Mouse (Mus musculus) liver, embryonic 16.5 days (tissue): Measurements from ENCODE around the gene Trpm2. TPM values are rescaled to one million over a fixed set of nuclear protein-coding genes. Genes with fewer than 3 reads are reported as not detected.

ENCODE experiments used
- ATAC-seq: fragments of 200-750 bp; cut with Nextera tagmentation; 2 replicates; pipeline ENCODE4 v1.8.0; 2017; ENCODE audit warnings: low read depth, mild to moderate bottlenecking, moderate number of reproducible peaks, moderate library complexity
- H3K27ac ChIP-seq: fragments of 300-500 bp; sonication (generic); 2 replicates; pipeline ENCODE4 v1.5.1; 2014; ENCODE audit warnings: mild to moderate bottlenecking, low read length
- H3K27me3 ChIP-seq: fragments of 300-500 bp; sonication (generic); 2 replicates; pipeline ENCODE4 v1.6.1; 2014; ENCODE audit warnings: low read depth, low read length, mixed read lengths; ENCODE audit not compliant: control insufficient read depth, insufficient read depth
- H3K36me3 ChIP-seq: fragments of 300-500 bp; sonication (generic); 2 replicates; pipeline ENCODE4 v1.6.1; 2014; ENCODE audit warnings: mild to moderate bottlenecking; ENCODE audit not compliant: control insufficient read depth, insufficient read depth
- H3K4me1 ChIP-seq: fragments of 300-500 bp; sonication (generic); 2 replicates; pipeline ENCODE4 v1.6.1; 2014; ENCODE audit warnings: low read depth, low read length, mixed read lengths; ENCODE audit not compliant: control insufficient read depth
- H3K4me2 ChIP-seq: fragments of 300-500 bp; sonication (generic); 2 replicates; pipeline ENCODE4 v1.6.1; 2014; ENCODE audit warnings: low read depth, low read length, mixed read lengths
- H3K4me3 ChIP-seq: fragments of 300-500 bp; sonication (generic); 2 replicates; pipeline ENCODE4 v1.5.1; 2014; ENCODE audit warnings: low read depth, mild to moderate bottlenecking, low read length
- H3K9ac ChIP-seq: fragments of 300-500 bp; sonication (generic); 2 replicates; pipeline ENCODE4 v1.6.1; 2014; ENCODE audit warnings: low read depth, low read length
- H3K9me3 ChIP-seq: fragments of 300-500 bp; sonication (generic); replicated peaks from 2 replicates; pipeline ENCODE4 v1.6.1; 2016; ENCODE audit warnings: low read length; ENCODE audit not compliant: control insufficient read depth
- WGBS: fragments of 180-500 bp; shearing (Covaris S2); extraction: QIAGEN DNeasy Blood & Tissue Kit; methylation state at CpG from one replicate; pipeline ENCODE4 v1.1.7; 2014; ENCODE audit not compliant: insufficient replicate concordance; 5-methylcytosine and 5-hydroxymethylcytosine counted together
- polyA plus RNA-seq: library from polyadenylated mRNA; unstranded; fragments of >200 nt; fragmentation: Nextera tagmentation; extraction: Ambion mirVana; gene quantifications from 2 replicates; pipeline ENCODE4 v1.2.1, GENCODE M21; 2015

Trpm2 gene
- polyA plus RNA-seq, 1 experiment from 2014 or later: 2.7 TPM

GRCm38 (mm10) chr10:78009945-78010293 is 39.6 kb upstream of the Trpm2 start, which contains the start of gene Pfkl:
Pfkl (minus strand) TSS chr10:78010083.
- ATAC-seq: no peak
- no peaks in the 10 kb centered on the region for H3K36me3 ChIP-seq
- H3K4me3 ChIP-seq: peak within 1 kb of the TSS; percentile 87
- H3K9me3 ChIP-seq: no peaks in the 10 kb centered on the region
- peaks cover 51% of the 10 kb centered on the region for H3K4me1 ChIP-seq
- H3K27ac ChIP-seq: peak within 1 kb of the TSS; percentile 100
- H3K4me2 ChIP-seq: peak within 1 kb of the TSS; percentile 94
- no peaks in the 10 kb centered on the region for H3K27me3 ChIP-seq
- 0% methylated on average over 9 of the region's 9 CpGs for WGBS
- H3K9ac ChIP-seq: peak within 1 kb of the TSS; percentile 93

GRCm38 (mm10) chr10:78009184-78009944 is 39.0 kb upstream of the Trpm2 start:
- no peaks in the 10 kb centered on the region for H3K27me3 ChIP-seq
- WGBS: under 1% methylated on average over 59 of the region's 59 CpGs
- peak; percentile 93 for ATAC-seq

GRCm38 (mm10) chr10:78008169-78008568 is 37.8 kb upstream of the Trpm2 start:
- Histone ChIP-seq H3K36me3 (no peaks in the 10 kb centered on the region), H3K4me2 (peak overlapping the region; percentile 94), H3K9me3 (no peaks in the 10 kb centered on the region), H3K9ac (peak overlapping the region; percentile 70), H3K27me3 (no peaks in the 10 kb centered on the region), H3K4me1 (peaks cover 63% of the 10 kb centered on the region), H3K4me3 (peak overlapping the region; percentile 87), H3K27ac (peak overlapping the region; percentile 87)
- ATAC-seq: peak; percentile 15
- 21% methylated on average over 3 of the region's 3 CpGs for WGBS

More at GRCm38 (mm10) chr10:78009184-78009944, 39.0 kb upstream of the Trpm2 start:
- Histone ChIP-seq H3K9me3 (no peaks in the 10 kb centered on the region), H3K4me3 (peak overlapping the region; percentile 87), H3K4me2 (peak overlapping the region; percentile 94), H3K4me1 (peaks cover 57% of the 10 kb centered on the region), H3K9ac (peak overlapping the region; percentile 93), H3K27ac (peak overlapping the region; percentile 100), H3K36me3 (no peaks in the 10 kb centered on the region)

- Histone ChIP-seq H3K27me3 (no peaks in the 10 kb centered on the region), H3K9me3 (no peaks in the 10 kb centered on the region), H3K27ac (peak overlapping the region; percentile 87), H3K4me1 (peaks cover 61% of the 10 kb centered on the region), H3K36me3 (peaks cover 8% of the 10 kb centered on the region), H3K4me3 (peak overlapping the region; percentile 87), H3K9ac (peak overlapping the region; percentile 55), H3K4me2 (peak overlapping the region; percentile 94)
- WGBS: 8% methylated on average over 7 of the region's 7 CpGs
- no peak for ATAC-seq
These were observed 36.8 kb upstream of the Trpm2 start for GRCm38 (mm10) chr10:78007203-78007602.

GRCm38 (mm10) chr10:78005791-78006438 is 35.6 kb upstream of the Trpm2 start:
- no peak for ATAC-seq
- no peaks in the 10 kb centered on the region for H3K9me3 ChIP-seq
- H3K4me3 ChIP-seq: no peak overlapping the region
- 82% methylated on average over 4 of the region's 4 CpGs for WGBS
- peaks cover 20% of the 10 kb centered on the region for H3K36me3 ChIP-seq
- peaks cover 60% of the 10 kb centered on the region for H3K4me1 ChIP-seq
- H3K27ac ChIP-seq: peak overlapping the region; percentile 51
- no peaks in the 10 kb centered on the region for H3K27me3 ChIP-seq
- peak overlapping the region; percentile 55 for H3K9ac ChIP-seq
- peak overlapping the region; percentile 94 for H3K4me2 ChIP-seq

- Histone ChIP-seq H3K4me2 (peak overlapping the region; percentile 94), H3K27me3 (no peaks in the 10 kb centered on the region), H3K9ac (peak overlapping the region; percentile 32), H3K4me1 (peaks cover 53% of the 10 kb centered on the region), H3K9me3 (no peaks in the 10 kb centered on the region), H3K27ac (peak overlapping the region; percentile 76), H3K36me3 (peaks cover 33% of the 10 kb centered on the region), H3K4me3 (peak overlapping the region; percentile 39; the same call in 1 of the 2 replicates)
- peak; percentile 55 for ATAC-seq
- 32% methylated on average over 3 of the region's 3 CpGs for WGBS
These were observed 34.2 kb upstream of the Trpm2 start for GRCm38 (mm10) chr10:78004479-78005100.

GRCm38 (mm10) chr10:78002316-78002715 is 32.0 kb upstream of the Trpm2 start:
- no peak overlapping the region for H3K27ac ChIP-seq
- 81% methylated on average over 2 of the region's 2 CpGs for WGBS
- no peak overlapping the region for H3K4me3 ChIP-seq
- H3K4me2 ChIP-seq: no peak overlapping the region
- peaks cover 47% of the 10 kb centered on the region for H3K36me3 ChIP-seq
- peaks cover 35% of the 10 kb centered on the region for H3K4me1 ChIP-seq
- no peaks in the 10 kb centered on the region for H3K27me3 ChIP-seq
- no peak for ATAC-seq
- no peak overlapping the region for H3K9ac ChIP-seq
- no peaks in the 10 kb centered on the region for H3K9me3 ChIP-seq

- Histone ChIP-seq H3K4me1 (peaks cover 30% of the 10 kb centered on the region), H3K27ac (no peak overlapping the region), H3K4me2 (no peak overlapping the region), H3K4me3 (no peak overlapping the region), H3K27me3 (no peaks in the 10 kb centered on the region), H3K9ac (no peak overlapping the region), H3K9me3 (no peaks in the 10 kb centered on the region), H3K36me3 (peaks cover 51% of the 10 kb centered on the region)
- 89% methylated on average over 11 of the region's 11 CpGs for WGBS
- ATAC-seq: no peak
These were observed 31.4 kb upstream of the Trpm2 start for GRCm38 (mm10) chr10:78001796-78002195.
